Mouse (Mus musculus) CH12.LX (cell line): ENCODE results near the gene Stx8. TPM values are rescaled to one million over a fixed set of nuclear protein-coding genes. Genes with fewer than 3 reads are reported as not detected.

Experiments used
- DNase-seq: peaks from one replicate; pipeline ENCODE4 v3.0.0-alpha.2; 2013; ENCODE audit errors: extremely low read depth
- H3K27ac ChIP-seq: 2 replicates; pipeline ENCODE4 v1.5.1; 2012; ENCODE audit warnings: low read depth, mild to moderate bottlenecking, control low read depth, moderate library complexity; ENCODE audit not compliant: insufficient read depth
- H3K27me3 ChIP-seq: replicated peaks from 2 replicates; pipeline ENCODE3; 2012; ENCODE audit warnings: inconsistent platforms
- H3K36me3 ChIP-seq, 2 experiments: replicated peaks in 1 of 2; 2 replicates each; pipeline versions ENCODE3 to v1.6.1; 2012; ENCODE audit warnings: inconsistent platforms in 1 of 2, low read length in 1 of 2, mild to moderate bottlenecking in 1 of 2, mixed read lengths in 1 of 2, moderate library complexity in 1 of 2; ENCODE audit not compliant: control insufficient read depth in 1 of 2, insufficient read depth in 1 of 2
- H3K4me1 ChIP-seq, 2 experiments: 2 replicates each; pipeline ENCODE4 v1.6.1; 2012; ENCODE audit warnings: inconsistent platforms in 1 of 2, moderate library complexity in 1 of 2; ENCODE audit not compliant: insufficient read depth in 2 of 2, control insufficient read depth in 1 of 2
- H3K4me2 ChIP-seq: 2 replicates; pipeline ENCODE4 v1.6.1; 2012; ENCODE audit warnings: low read depth, mild to moderate bottlenecking, control low read depth; ENCODE audit not compliant: poor library complexity, insufficient read depth, severe bottlenecking
- H3K4me3 ChIP-seq, 3 experiments: fragments of 150-350 bp in 1 of 3; sonication (generic) in 1 of 3; replicated peaks in 1 of 3; 2 replicates each; pipeline versions ENCODE3 to v1.5.1; 2011 to 2012; ENCODE audit warnings: low read depth in 2 of 3, low read length in 2 of 3, mild to moderate bottlenecking in 2 of 3, moderate library complexity in 2 of 3, control low read depth in 1 of 3, improper control_type of control experiment in 1 of 3, inconsistent platforms in 1 of 3, mixed read lengths in 1 of 3; ENCODE audit not compliant: poor library complexity in 1 of 3
- H3K79me2 ChIP-seq: replicated peaks from 2 replicates; pipeline ENCODE4 v1.6.1; 2012; ENCODE audit warnings: mild to moderate bottlenecking, moderate library complexity; ENCODE audit not compliant: control insufficient read depth, poor library complexity, insufficient read depth, severe bottlenecking; ENCODE audit errors: extremely low read depth
- H3K9ac ChIP-seq: 2 replicates; pipeline ENCODE4 v1.6.1; 2012; ENCODE audit warnings: low read depth, mild to moderate bottlenecking, control low read depth, moderate library complexity; ENCODE audit not compliant: insufficient read depth
- H3K9me3 ChIP-seq: replicated peaks from 2 replicates; pipeline ENCODE3; 2012; ENCODE audit warnings: low read length, inconsistent platforms, mixed read lengths
- CHD2 ChIP-seq: IDR thresholded peaks from 2 replicates; pipeline ENCODE4 v1.6.1; 2011; ENCODE audit warnings: low read length, improper control_type of control experiment
- CTCF ChIP-seq, 2 experiments: IDR thresholded peaks in 1 of 2; conservative IDR thresholded peaks in 1 of 2; 2 replicates each; pipeline ENCODE4 v1.5.1; 2011 to 2012; ENCODE audit warnings: low read depth in 2 of 2, low read length in 2 of 2, improper control_type of control experiment in 1 of 2, inconsistent platforms in 1 of 2, mild to moderate bottlenecking in 1 of 2, moderate library complexity in 1 of 2
- ELF1 ChIP-seq: IDR thresholded peaks from 2 replicates; pipeline ENCODE4 v1.6.1; 2014; ENCODE audit warnings: low read depth, mild to moderate bottlenecking, inconsistent platforms, low read length, improper control_type of control experiment
- EP300 ChIP-seq: IDR thresholded peaks from 2 replicates; pipeline ENCODE4 v1.6.1; 2011; ENCODE audit warnings: low read length, improper control_type of control experiment
- ETS1 ChIP-seq: conservative IDR thresholded peaks from 2 replicates; pipeline ENCODE4 v1.6.1; 2012; ENCODE audit warnings: low read depth, mild to moderate bottlenecking, inconsistent platforms, low read length, improper control_type of control experiment, moderate library complexity
- GABPA ChIP-seq: IDR thresholded peaks from 2 replicates; pipeline ENCODE4 v1.6.1; 2012; ENCODE audit warnings: low read depth, low read length, improper control_type of control experiment, inconsistent platforms; ENCODE audit not compliant: insufficient replicate concordance
- HCFC1 ChIP-seq: IDR thresholded peaks from 2 replicates; pipeline ENCODE4 v1.6.1; 2012; ENCODE audit warnings: low read depth, mild to moderate bottlenecking, inconsistent platforms, low read length, improper control_type of control experiment
- JUN ChIP-seq: IDR thresholded peaks from 2 replicates; pipeline ENCODE4 v1.6.1; 2011; ENCODE audit warnings: low read depth, mild to moderate bottlenecking, low read length, improper control_type of control experiment, moderate library complexity; ENCODE audit not compliant: insufficient read depth
- MAFK ChIP-seq: IDR thresholded peaks from 2 replicates; pipeline ENCODE4 v1.6.1; 2011; ENCODE audit warnings: low read length, improper control_type of control experiment; ENCODE audit not compliant: insufficient replicate concordance
- MAZ ChIP-seq: IDR thresholded peaks from 2 replicates; pipeline ENCODE4 v1.6.1; 2012; ENCODE audit warnings: low read depth, mild to moderate bottlenecking, inconsistent platforms, low read length, improper control_type of control experiment, moderate library complexity
- MEF2A ChIP-seq: IDR thresholded peaks from 2 replicates; pipeline ENCODE4 v1.6.1; 2014; ENCODE audit warnings: low read depth, mild to moderate bottlenecking, inconsistent platforms, low read length, improper control_type of control experiment, borderline replicate concordance
- MYC ChIP-seq: IDR thresholded peaks from 2 replicates; pipeline ENCODE4 v1.6.1; 2011; ENCODE audit warnings: low read depth, mild to moderate bottlenecking, improper control_type of control experiment, low read length
- NELFE ChIP-seq: IDR thresholded peaks from 2 replicates; pipeline ENCODE4 v1.6.1; 2011; ENCODE audit warnings: low read depth, low read length, improper control_type of control experiment
- PAX5 ChIP-seq: IDR thresholded peaks from 2 replicates; pipeline ENCODE4 v1.6.1; 2012; ENCODE audit warnings: low read length, inconsistent platforms, mixed read lengths
- POLR2A ChIP-seq: IDR thresholded peaks from 2 replicates; pipeline ENCODE4 v1.6.1; 2011; ENCODE audit warnings: low read depth, mild to moderate bottlenecking, improper control_type of control experiment, low read length
- RAD21 ChIP-seq: IDR thresholded peaks from 2 replicates; pipeline ENCODE4 v1.6.1; 2011; ENCODE audit warnings: low read depth, mild to moderate bottlenecking, low read length, improper control_type of control experiment, moderate library complexity
- SIN3A ChIP-seq: IDR thresholded peaks from 2 replicates; pipeline ENCODE4 v1.6.1; 2012; ENCODE audit warnings: low read length, improper control_type of control experiment, inconsistent platforms
- SMC3 ChIP-seq: IDR thresholded peaks from 2 replicates; pipeline ENCODE4 v1.6.1; 2011; ENCODE audit warnings: low read depth, low read length, improper control_type of control experiment
- TCF12 ChIP-seq: IDR thresholded peaks from 2 replicates; pipeline ENCODE4 v1.6.1; 2014; ENCODE audit warnings: low read depth, mild to moderate bottlenecking, inconsistent platforms, low read length, improper control_type of control experiment
- USF1 ChIP-seq: IDR thresholded peaks from 2 replicates; pipeline ENCODE4 v1.6.1; 2014; ENCODE audit warnings: low read depth, mild to moderate bottlenecking, inconsistent platforms, low read length, improper control_type of control experiment
- USF2 ChIP-seq: conservative IDR thresholded peaks from 2 replicates; pipeline ENCODE4 v1.6.1; 2011; ENCODE audit warnings: low read depth, low read length, improper control_type of control experiment
- ZMIZ1 ChIP-seq: IDR thresholded peaks from 2 replicates; pipeline ENCODE4 v1.6.1; 2012; ENCODE audit warnings: low read depth, mild to moderate bottlenecking, inconsistent platforms, low read length, improper control_type of control experiment
- ZNF384 ChIP-seq: IDR thresholded peaks from 2 replicates; pipeline ENCODE4 v1.6.1; 2012; ENCODE audit warnings: low read depth, low read length, improper control_type of control experiment, inconsistent platforms
- dilution Hi-C: fragments of 300-500 bp; cut with MboI; formaldehyde crosslinking; loops from 2 replicates; pipeline ENCODE4 v1.14.3; 2020; ENCODE audit warnings: low sequenced_read_pairs; ENCODE audit not compliant: extremely low pct_unique_long_range_greater_than_20kb, extremely low pct_ligation_motif_present
- in situ Hi-C: fragments of 300-500 bp; cut with MboI; formaldehyde crosslinking; loops from 3 replicates; pipeline ENCODE4 v1.14.3; 2019; ENCODE audit warnings: low sequenced_read_pairs, low pct_ligation_motif_present, low pct_unique_long_range_greater_than_20kb, mixed read lengths
- polyA plus RNA-seq: library from polyadenylated mRNA; unstranded; fragments of >175 nt; gene quantifications from 2 replicates; pipeline ENCODE4 v1.2.1, GENCODE M21; 2012; ENCODE audit warnings: low read depth; ENCODE audit not compliant: insufficient read length
- total RNA-seq, 2 experiments: library from RNA; depleted of rRNA; stranded (reverse); fragments of 300-350 nt in 1 of 2; fragments of >200 nt in 1 of 2; gene quantifications; 2 replicates each; pipeline ENCODE4 v1.2.3; 2012 to 2014

The Stx8 gene
- total and polyA plus RNA-seq, 3 experiments = 31.8 to 57.9 (median 35.2) TPM

DNA sequence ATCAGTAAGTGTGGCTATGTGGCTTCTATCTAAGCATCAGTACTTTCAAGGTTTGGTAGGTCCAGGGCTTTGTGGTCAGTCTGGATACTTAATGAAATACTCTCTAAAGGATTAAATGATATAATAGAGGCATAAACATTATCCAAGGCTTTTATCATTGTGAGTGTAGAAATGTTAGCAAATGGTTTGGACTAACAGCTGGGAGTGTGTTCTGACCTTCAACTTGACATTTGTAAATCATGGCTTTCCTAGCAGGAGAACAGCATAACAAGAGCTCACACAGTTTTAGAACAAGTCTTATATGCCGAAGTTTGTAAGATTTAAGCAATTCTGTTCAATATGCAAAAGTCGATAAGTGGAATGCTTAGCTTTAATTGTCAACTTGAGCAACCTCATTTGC is 113.8 kb downstream of the Stx8 start:
- H3K27ac ChIP-seq = no peak overlapping the region
- in situ Hi-C loops (no loop called here), dilution Hi-C loops (no loop called here)
- peaks cover 3 to 32% of the 10 kb centered on the region in 2 experiments; a peak in 3 of 4 replicates for H3K4me1 ChIP-seq
- H3K36me3 ChIP-seq = peaks cover 0 to 27% of the 10 kb centered on the region in 2 experiments
- H3K9me3 ChIP-seq = peaks cover 14% of the 10 kb centered on the region
- TF ChIP-seq USF2 (no peak), MEF2A (no peak), CHD2 (no peak), ELF1 (no peak), ZMIZ1 (no peak), ZNF384 (no peak), TCF12 (no peak), MAZ (no peak), PAX5 (no peak)
- no peaks in the 10 kb centered on the region for H3K79me2 ChIP-seq
- no peak overlapping the region for H3K4me2 ChIP-seq
- no peaks in the 10 kb centered on the region for H3K27me3 ChIP-seq
- DNase-seq = no peak
- no peak overlapping the region for H3K9ac ChIP-seq
- H3K4me3 ChIP-seq = no peak overlapping the region

DNA sequence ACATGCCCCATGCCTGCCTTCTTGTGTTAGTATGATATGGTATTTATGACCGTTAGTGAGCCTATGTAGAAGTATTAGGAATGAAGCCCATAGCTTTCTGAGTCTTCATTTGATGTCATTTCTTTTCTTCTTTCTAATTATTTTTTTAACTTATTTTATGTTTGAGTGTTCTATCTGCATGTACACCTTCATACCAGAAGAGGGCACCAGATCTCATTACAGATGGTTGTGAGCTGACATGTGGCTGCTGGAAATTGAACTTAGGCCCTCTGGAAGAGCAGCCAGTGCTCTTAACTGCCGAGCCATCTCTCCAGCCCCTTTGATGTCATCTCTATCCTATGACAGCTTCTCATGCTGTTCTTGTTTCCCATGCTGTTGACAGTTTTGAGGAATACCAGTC is 115.0 kb downstream of the Stx8 start:
- in situ Hi-C loops (no loop called here), dilution Hi-C loops (no loop called here)
- Histone ChIP-seq H3K27ac (no peak overlapping the region), H3K4me1 (peaks cover 3 to 25% of the 10 kb centered on the region in 2 experiments; a peak in 3 of 4 replicates), H3K9ac (no peak overlapping the region), H3K4me3 (no peak overlapping the region), H3K79me2 (no peaks in the 10 kb centered on the region), H3K27me3 (no peaks in the 10 kb centered on the region), H3K36me3 (peaks cover 0 to 26% of the 10 kb centered on the region in 2 experiments), H3K9me3 (peaks cover 14% of the 10 kb centered on the region), H3K4me2 (no peak overlapping the region)
- DNase-seq = no peak
- TF ChIP-seq HCFC1 (no peak), SMC3 (peak; percentile 24), CTCF (conservative IDR thresholded peaks at IDR 0.05 in 1 of 2, IDR thresholded peaks at IDR 0.05 in 1 of 2; ENCODE audit: low read depth in 2 of 2, low read length in 2 of 2) (peak in 1 of 2 experiments; percentile 34; a peak in 2 of 4 replicates), GABPA (no peak), ZNF384 (no peak)

DNA sequence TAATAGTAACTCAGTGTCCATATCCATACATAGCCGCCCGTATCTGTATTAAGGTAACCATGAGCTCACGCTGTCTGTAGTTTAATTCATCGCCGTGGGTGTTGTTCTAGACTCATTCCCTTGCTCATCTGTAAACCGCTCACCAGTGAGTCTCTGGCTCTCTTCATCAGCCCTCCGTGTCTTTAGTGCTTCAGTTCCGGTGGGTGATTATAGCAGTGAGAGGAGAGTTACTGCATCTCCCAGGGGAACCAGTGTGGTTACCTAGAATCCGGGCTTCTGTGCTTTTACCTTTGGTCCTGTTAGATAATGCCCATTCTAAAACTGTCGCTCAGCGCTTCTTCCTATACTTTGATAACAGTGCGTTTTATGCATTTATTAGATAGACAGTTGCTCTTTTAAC is 116.8 kb downstream of the Stx8 start:
- Histone ChIP-seq H3K4me2 (no peak overlapping the region), H3K9me3 (peaks cover 14% of the 10 kb centered on the region), H3K79me2 (no peaks in the 10 kb centered on the region), H3K36me3 (peaks cover 0 to 32% of the 10 kb centered on the region in 2 experiments), H3K27ac (no peak overlapping the region), H3K9ac (no peak overlapping the region), H3K4me3 (no peak overlapping the region), H3K4me1 (peaks cover 9 to 28% of the 10 kb centered on the region in 2 experiments; a peak in 3 of 4 replicates), H3K27me3 (no peaks in the 10 kb centered on the region)
- dilution Hi-C loops (no loop called here), in situ Hi-C loops (no loop called here)
- DNase-seq = peak; percentile 87
- TF ChIP-seq EP300 (peak; percentile 41), ETS1 (peak; percentile 43; the same call in 1 of the 2 replicates), USF1 (no peak), POLR2A (no peak), MAFK (peak; percentile 42; the same call in 1 of the 2 replicates), CTCF (conservative IDR thresholded peaks at IDR 0.05 in 1 of 2, IDR thresholded peaks at IDR 0.05 in 1 of 2; ENCODE audit: low read depth in 2 of 2, low read length in 2 of 2) (no peak), MYC (no peak), GABPA (no peak), ZMIZ1 (no peak), NELFE (no peak), JUN (no peak), SIN3A (no peak), RAD21 (no peak)
